Mouse (Mus musculus): ENCODE data around the gene Atf2.

DNA sequence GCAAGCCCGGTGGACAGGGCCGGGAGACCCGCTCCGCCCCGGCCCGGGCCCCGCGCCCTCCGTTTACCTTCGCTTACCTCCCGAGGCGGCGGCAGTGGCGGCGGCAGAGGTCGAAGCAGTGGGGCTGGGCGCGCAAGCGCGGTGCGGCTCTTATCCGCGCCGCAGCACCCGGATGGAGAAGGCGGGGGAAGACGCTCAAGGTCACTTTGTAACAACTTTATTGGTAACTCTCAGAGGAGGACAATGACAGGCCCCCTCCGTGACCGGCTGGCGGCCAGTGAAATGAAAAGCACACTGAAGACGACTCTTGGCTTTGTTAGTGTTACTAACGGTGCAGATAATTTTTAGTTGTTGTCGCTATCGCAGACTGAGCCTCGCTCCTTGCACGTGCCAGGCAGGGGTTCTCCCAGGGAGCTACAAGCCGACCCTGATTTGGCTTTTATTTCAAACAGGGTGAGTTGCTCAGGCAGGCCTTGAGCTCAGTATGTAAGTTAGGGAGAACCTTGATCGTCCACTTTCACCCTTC lies 18.8 kb upstream of the Atf2 start, which contains the start of gene Atp5g3:
- TF ChIP-seq GATA1 (IDR thresholded peaks at IDR 0.05; ENCODE audit: borderline replicate concordance, low read length) (no peak), FLI1 (IDR thresholded peaks at IDR 0.05; ENCODE audit: low read length) (no peak)

Measured in megakaryocyte, embryonic 14.5 days (primary cell).